Mouse (Mus musculus) lung, embryonic 15.5 days (tissue): ENCODE measurements around the gene Gatad2a. TPM values are rescaled to one million over a fixed set of nuclear protein-coding genes. Genes with fewer than 3 reads are reported as not detected.

Experiments
- ATAC-seq: fragments of 200-750 bp; cut with Nextera tagmentation; 2 replicates; pipeline ENCODE4 v1.8.0; 2017; ENCODE audit warnings: moderate number of reproducible peaks, borderline replicate concordance; ENCODE audit not compliant: low FRiP score, low TSS enrichment; ENCODE audit errors: extremely low read depth
- H3K27ac ChIP-seq: fragments of 300-500 bp; sonication (generic); 2 replicates; pipeline ENCODE4 v1.5.1; 2015; ENCODE audit warnings: moderate library complexity, mild to moderate bottlenecking, inconsistent platforms
- H3K27me3 ChIP-seq: fragments of 300-500 bp; sonication (generic); 2 replicates; pipeline ENCODE4 v1.6.1; 2015; ENCODE audit warnings: inconsistent platforms
- H3K36me3 ChIP-seq: fragments of 300-500 bp; sonication (generic); 2 replicates; pipeline ENCODE4 v1.6.1; 2015; ENCODE audit warnings: inconsistent platforms
- H3K4me1 ChIP-seq: fragments of 300-500 bp; sonication (generic); 2 replicates; pipeline ENCODE4 v1.6.1; 2015; ENCODE audit warnings: inconsistent platforms
- H3K4me2 ChIP-seq: fragments of 300-500 bp; sonication (generic); 2 replicates; pipeline ENCODE4 v1.6.1; 2015; ENCODE audit warnings: inconsistent platforms, mild to moderate bottlenecking, moderate library complexity
- H3K4me3 ChIP-seq: fragments of 300-500 bp; sonication (generic); 2 replicates; pipeline ENCODE4 v1.5.1; 2015; ENCODE audit warnings: mild to moderate bottlenecking, inconsistent platforms
- H3K9ac ChIP-seq: fragments of 300-500 bp; sonication (generic); 2 replicates; pipeline ENCODE4 v1.6.1; 2015; ENCODE audit warnings: inconsistent platforms
- H3K9me3 ChIP-seq: fragments of 300-500 bp; sonication (generic); 2 replicates; pipeline ENCODE4 v1.6.1; 2016; ENCODE audit warnings: inconsistent platforms
- WGBS: fragments of 180-500 bp; shearing (Covaris S2); methylation state at CpG from one replicate; pipeline ENCODE4 v1.1.7; 2015; 5-methylcytosine and 5-hydroxymethylcytosine counted together
- polyA plus RNA-seq: library from polyadenylated mRNA; unstranded; fragments of >200 nt; fragmentation: Nextera tagmentation; extraction: Ambion mirVana; gene quantifications from 2 replicates; pipeline ENCODE4 v1.2.1, GENCODE M21; 2015

The Gatad2a gene
- polyA plus RNA-seq, 1 experiment from 2014 or later, result 60.3 TPM

DNA sequence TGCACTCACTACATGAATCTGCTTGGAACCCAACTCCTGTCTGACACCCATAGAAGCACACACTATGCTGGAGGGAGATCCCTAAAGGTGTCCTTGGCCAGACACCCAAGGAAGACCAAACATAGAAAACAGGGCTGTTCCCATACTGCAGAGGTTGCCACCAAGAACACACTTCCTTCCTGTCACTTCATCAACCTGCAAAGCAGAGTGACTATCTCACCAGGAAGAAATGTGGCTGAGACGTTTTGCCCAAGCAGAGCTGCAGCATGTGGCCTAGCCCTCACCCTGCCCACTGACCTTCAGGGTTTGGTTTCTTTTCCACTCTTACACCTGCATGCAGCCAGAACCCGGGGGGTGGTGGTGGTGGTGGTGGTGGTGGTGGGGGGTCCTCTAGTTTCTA is 62.4 kb downstream of the Gatad2a start:
- ATAC-seq, result no peak
- 50% methylated on average over 2 of the region's 2 CpGs for WGBS
- Histone ChIP-seq H3K9me3 (no peaks in the 10 kb centered on the region), H3K4me3 (no peak overlapping the region), H3K4me2 (no peak overlapping the region), H3K4me1 (peaks cover 34% of the 10 kb centered on the region), H3K36me3 (peaks cover 12% of the 10 kb centered on the region; the same call in 1 of the 2 replicates), H3K27me3 (no peaks in the 10 kb centered on the region), H3K27ac (no peak overlapping the region), H3K9ac (no peak overlapping the region)

- no peaks in the 10 kb centered on the region for H3K9me3 ChIP-seq
- no peak overlapping the region for H3K9ac ChIP-seq
- no peak overlapping the region for H3K4me2 ChIP-seq
- no peaks in the 10 kb centered on the region for H3K4me1 ChIP-seq
- no peak overlapping the region for H3K4me3 ChIP-seq
- H3K27ac ChIP-seq, result no peak overlapping the region
- ATAC-seq, result no peak
- no peaks in the 10 kb centered on the region for H3K27me3 ChIP-seq
- peaks cover 8% of the 10 kb centered on the region; the same call in 1 of the 2 replicates for H3K36me3 ChIP-seq
Observed at GRCm38 (mm10) chr8:69926901-69927300, 69.3 kb downstream of the Gatad2a start.

DNA sequence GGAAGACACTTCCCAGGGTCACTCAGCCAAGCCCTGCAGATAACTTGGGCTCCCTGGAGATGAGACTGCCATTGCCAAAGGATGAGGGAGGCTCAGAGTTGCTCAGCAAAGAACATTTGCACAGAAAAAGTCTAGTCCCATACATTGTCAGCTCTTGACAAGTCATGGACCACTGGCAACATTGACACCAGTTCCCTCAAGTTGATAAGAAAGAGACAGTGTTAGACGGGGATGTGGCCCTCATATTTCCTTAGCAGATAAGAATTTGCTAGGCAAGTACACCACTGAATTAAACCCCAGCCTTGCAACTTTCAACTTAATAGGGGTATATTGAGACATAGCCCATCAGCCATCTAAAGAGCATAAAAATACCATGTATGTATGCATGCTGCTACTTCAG is 72.2 kb downstream of the Gatad2a start:
- H3K4me1 ChIP-seq, result peaks cover 16% of the 10 kb centered on the region; the same call in 1 of the 2 replicates
- no peak overlapping the region for H3K4me2 ChIP-seq
- H3K9ac ChIP-seq, result no peak overlapping the region
- H3K27ac ChIP-seq, result no peak overlapping the region
- no peaks in the 10 kb centered on the region for H3K9me3 ChIP-seq
- 43% methylated on average over 1 of the region's 1 CpGs for WGBS
- no peak for ATAC-seq
- H3K27me3 ChIP-seq, result no peaks in the 10 kb centered on the region
- no peak overlapping the region for H3K4me3 ChIP-seq
- H3K36me3 ChIP-seq, result peaks cover 8% of the 10 kb centered on the region; the same call in 1 of the 2 replicates

DNA sequence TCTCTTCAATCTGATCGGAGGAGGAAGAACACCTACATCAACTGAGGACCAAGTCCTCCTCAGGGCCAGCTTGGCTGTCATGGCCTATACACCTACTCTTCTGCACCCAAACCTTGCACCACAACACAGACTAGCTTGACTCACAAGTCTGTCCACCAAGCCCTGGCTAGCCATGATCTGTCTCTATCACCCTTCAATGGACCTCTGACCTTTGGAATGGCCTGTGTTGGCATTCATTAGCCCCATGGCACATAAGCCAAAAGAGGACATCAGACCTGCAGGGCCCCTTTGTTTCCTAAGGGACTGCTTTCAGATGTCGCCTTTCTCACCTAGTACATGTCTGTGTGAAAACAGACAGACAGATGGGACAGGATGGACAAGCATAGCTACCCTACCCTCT is 75.0 kb downstream of the Gatad2a start:
- Histone ChIP-seq H3K4me3 (no peak overlapping the region), H3K9ac (no peak overlapping the region), H3K4me2 (no peak overlapping the region), H3K27ac (no peak overlapping the region), H3K4me1 (peaks cover 16% of the 10 kb centered on the region; the same call in 1 of the 2 replicates), H3K36me3 (peaks cover 15% of the 10 kb centered on the region), H3K27me3 (no peaks in the 10 kb centered on the region), H3K9me3 (no peaks in the 10 kb centered on the region)
- WGBS, result 93% methylated on average over 2 of the region's 2 CpGs
- no peak for ATAC-seq

- peaks cover 16% of the 10 kb centered on the region; the same call in 1 of the 2 replicates for H3K4me1 ChIP-seq
- H3K27me3 ChIP-seq, result no peaks in the 10 kb centered on the region
- no peak overlapping the region for H3K9ac ChIP-seq
- 27% methylated on average over 11 of the region's 11 CpGs for WGBS
- H3K4me3 ChIP-seq, result no peak overlapping the region
- 0 out of 2 replicates have a peak overlapping the region, but pooled peaks have one; percentile 20 for H3K27ac ChIP-seq
- H3K4me2 ChIP-seq, result peak overlapping the region; percentile 18; the same call in 1 of the 2 replicates
- ATAC-seq, result peak; percentile 24; the same call in 1 of the 2 replicates
- H3K36me3 ChIP-seq, result peaks cover 26% of the 10 kb centered on the region
- H3K9me3 ChIP-seq, result no peaks in the 10 kb centered on the region
Observed at GRCm38 (mm10) chr8:69919876-69920662, 76.1 kb downstream of the Gatad2a start.

DNA sequence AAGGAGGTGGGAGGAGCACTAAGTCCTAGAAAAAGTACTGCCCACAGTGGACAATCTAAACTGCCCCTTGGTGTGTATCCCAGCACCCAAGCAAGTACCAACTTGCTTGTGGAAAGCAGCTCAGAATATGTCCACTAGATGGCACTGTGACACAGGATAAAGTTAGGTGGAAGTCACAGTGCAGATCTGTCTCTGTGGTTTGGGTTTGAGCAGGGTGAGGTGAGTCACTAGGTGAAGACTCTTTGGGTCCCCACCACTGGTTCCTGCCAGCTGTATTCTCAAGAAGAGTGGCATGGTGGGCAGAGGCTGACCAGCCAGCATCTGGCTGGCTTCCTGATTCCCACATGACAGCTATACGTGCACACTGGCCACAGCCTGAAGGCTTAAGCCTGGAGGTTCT is 77.2 kb downstream of the Gatad2a start:
- Histone ChIP-seq H3K4me3 (no peak overlapping the region), H3K27me3 (no peaks in the 10 kb centered on the region), H3K4me1 (peaks cover 16% of the 10 kb centered on the region; the same call in 1 of the 2 replicates), H3K9me3 (no peaks in the 10 kb centered on the region), H3K36me3 (peaks cover 35% of the 10 kb centered on the region), H3K9ac (no peak overlapping the region), H3K27ac (no peak overlapping the region), H3K4me2 (no peak overlapping the region)
- 0 out of 2 replicates have a peak, but pooled peaks have one; percentile 32 for ATAC-seq
- 60% methylated on average over 1 of the region's 1 CpGs for WGBS

DNA sequence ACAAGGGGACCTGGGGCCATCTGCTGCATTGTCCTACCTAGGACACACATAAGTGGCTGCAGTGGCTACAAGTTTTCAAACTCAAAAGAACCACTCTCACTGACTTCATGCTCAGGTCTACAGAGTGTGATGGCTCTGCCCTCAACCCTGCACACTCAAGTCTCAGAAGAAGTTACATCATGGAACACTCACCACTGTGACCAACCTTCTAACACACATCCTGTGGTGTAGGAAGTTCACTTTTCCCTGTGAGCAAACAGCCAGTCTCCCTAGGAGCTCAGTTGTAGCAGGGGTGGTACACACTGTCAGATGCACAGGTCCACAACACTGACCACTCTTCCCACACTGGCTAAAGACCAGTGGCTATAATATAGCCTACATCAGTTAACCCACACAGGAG is 77.7 kb downstream of the Gatad2a start:
- H3K27ac ChIP-seq, result no peak overlapping the region
- peaks cover 16% of the 10 kb centered on the region; the same call in 1 of the 2 replicates for H3K4me1 ChIP-seq

DNA sequence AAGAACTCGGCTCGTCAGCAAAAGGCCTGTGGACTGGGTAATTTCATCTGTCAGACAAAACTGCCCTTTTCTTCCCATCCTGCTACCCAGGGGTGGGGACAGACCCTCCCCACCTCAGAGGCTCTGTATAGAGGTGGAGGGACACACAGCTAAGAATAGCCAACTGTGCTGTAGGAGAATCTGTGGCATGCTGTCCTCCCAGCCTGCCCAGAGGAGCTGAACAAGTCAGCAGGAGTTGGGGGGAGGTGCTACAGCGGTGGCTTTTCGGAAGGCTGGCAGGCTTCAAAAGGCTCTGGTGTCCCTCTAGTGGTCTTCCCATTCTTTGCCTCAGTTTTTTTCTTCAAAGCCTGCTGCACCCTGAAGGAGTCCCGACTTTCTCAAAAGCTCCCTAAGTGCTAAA is 80.4 kb downstream of the Gatad2a start:
- Histone ChIP-seq H3K4me1 (peaks cover 7% of the 10 kb centered on the region; the same call in 1 of the 2 replicates), H3K4me2 (no peak overlapping the region), H3K9ac (no peak overlapping the region), H3K4me3 (no peak overlapping the region), H3K36me3 (peaks cover 68% of the 10 kb centered on the region), H3K27ac (no peak overlapping the region), H3K9me3 (no peaks in the 10 kb centered on the region), H3K27me3 (no peaks in the 10 kb centered on the region)
- no peak for ATAC-seq
- 57% methylated on average over 5 of the region's 5 CpGs for WGBS

More for the DNA sequence above, 77.7 kb downstream of the Gatad2a start:
- H3K4me3 ChIP-seq, result no peak overlapping the region
- H3K36me3 ChIP-seq, result peaks cover 40% of the 10 kb centered on the region
- H3K9ac ChIP-seq, result no peak overlapping the region
- H3K27me3 ChIP-seq, result no peaks in the 10 kb centered on the region
- ATAC-seq, result no peak
- no peaks in the 10 kb centered on the region for H3K9me3 ChIP-seq
- no peak overlapping the region for H3K4me2 ChIP-seq

DNA sequence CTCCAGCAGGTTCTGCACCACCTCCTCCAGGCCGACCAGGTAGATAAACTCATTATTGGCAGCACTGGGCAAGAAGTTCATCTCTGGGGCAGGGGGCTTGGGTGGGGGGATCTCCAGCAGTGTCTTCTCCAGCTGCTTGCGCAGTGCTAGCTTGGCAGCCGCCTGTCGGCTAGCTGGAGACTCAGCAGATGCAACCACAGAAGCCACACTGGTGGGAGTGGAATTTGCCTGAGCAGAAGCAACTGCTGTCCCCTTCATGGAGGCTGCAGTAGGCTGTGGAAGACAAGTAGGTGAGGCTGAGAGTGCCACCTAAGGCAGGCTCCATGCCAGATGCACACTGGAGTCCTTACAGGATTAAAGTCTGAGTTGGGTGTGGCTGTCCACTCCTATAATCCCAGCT is 81.7 kb downstream of the Gatad2a start:
- H3K9me3 ChIP-seq, result no peaks in the 10 kb centered on the region
- H3K27ac ChIP-seq, result no peak overlapping the region
- WGBS, result 82% methylated on average over 4 of the region's 4 CpGs
- no peak overlapping the region for H3K9ac ChIP-seq
- H3K4me1 ChIP-seq, result no peaks in the 10 kb centered on the region
- H3K36me3 ChIP-seq, result peaks cover 80% of the 10 kb centered on the region
- H3K27me3 ChIP-seq, result no peaks in the 10 kb centered on the region
- no peak for ATAC-seq
- H3K4me3 ChIP-seq, result no peak overlapping the region
- H3K4me2 ChIP-seq, result no peak overlapping the region

GRCm38 (mm10) chr8:69912478-69913074 is 83.6 kb downstream of the Gatad2a start:
- H3K4me1 ChIP-seq, result no peaks in the 10 kb centered on the region
- no peaks in the 10 kb centered on the region for H3K9me3 ChIP-seq
- no peaks in the 10 kb centered on the region for H3K27me3 ChIP-seq
- WGBS, result 86% methylated on average over 12 of the region's 12 CpGs
- H3K9ac ChIP-seq, result no peak overlapping the region
- H3K36me3 ChIP-seq, result peaks cover 97% of the 10 kb centered on the region
- no peak overlapping the region for H3K4me2 ChIP-seq
- ATAC-seq, result no peak
- no peak overlapping the region for H3K27ac ChIP-seq
- no peak overlapping the region for H3K4me3 ChIP-seq

GRCm38 (mm10) chr8:69911917-69912316 is 84.3 kb downstream of the Gatad2a start:
- Histone ChIP-seq H3K9ac (no peak overlapping the region), H3K4me2 (no peak overlapping the region), H3K36me3 (peaks cover 90% of the 10 kb centered on the region), H3K9me3 (no peaks in the 10 kb centered on the region), H3K4me1 (no peaks in the 10 kb centered on the region), H3K27ac (no peak overlapping the region), H3K4me3 (no peak overlapping the region), H3K27me3 (no peaks in the 10 kb centered on the region)
- 89% methylated on average over 13 of the region's 13 CpGs for WGBS
- no peak for ATAC-seq

GRCm38 (mm10) chr8:69907106-69907505 is 89.1 kb downstream of the Gatad2a start:
- no peak for ATAC-seq
- WGBS, result 71% methylated on average over 2 of the region's 2 CpGs
- Histone ChIP-seq H3K27ac (no peak overlapping the region), H3K9me3 (no peaks in the 10 kb centered on the region), H3K4me2 (no peak overlapping the region), H3K27me3 (no peaks in the 10 kb centered on the region), H3K4me3 (no peak overlapping the region), H3K36me3 (peaks cover 43% of the 10 kb centered on the region), H3K9ac (no peak overlapping the region), H3K4me1 (peaks cover 12% of the 10 kb centered on the region)
